Mouse (Mus musculus) neural tube, embryonic 11.5 days (tissue): ENCODE measurements around the gene C530008M17Rik. TPM values are rescaled to one million over a fixed set of nuclear protein-coding genes. Genes with fewer than 3 reads are reported as not detected.

Experiments used
- ATAC-seq: fragments of 200-750 bp; cut with Nextera tagmentation; 2 replicates; pipeline ENCODE4 v1.8.0; 2017; ENCODE audit warnings: moderate number of reproducible peaks, mild to moderate bottlenecking, moderate TSS enrichment, moderate library complexity; ENCODE audit not compliant: insufficient read depth, low FRiP score, low TSS enrichment
- DNase-seq: peaks from one replicate; pipeline ENCODE4 v3.0.0-alpha.2; 2015; ENCODE audit warnings: low spot score
- H3K27ac ChIP-seq: fragments of 300-500 bp; sonication (generic); 2 replicates; pipeline ENCODE4 v1.5.1; 2014; ENCODE audit warnings: low read depth, mild to moderate bottlenecking, low read length
- H3K27me3 ChIP-seq: fragments of 300-500 bp; sonication (generic); 2 replicates; pipeline ENCODE4 v1.6.1; 2014; ENCODE audit warnings: mild to moderate bottlenecking, low read length, mixed read lengths; ENCODE audit not compliant: control insufficient read depth, insufficient read depth
- H3K36me3 ChIP-seq: fragments of 300-500 bp; sonication (generic); 2 replicates; pipeline ENCODE4 v1.6.1; 2014; ENCODE audit warnings: mild to moderate bottlenecking, low read length, moderate library complexity, mixed read lengths; ENCODE audit not compliant: control insufficient read depth, insufficient read depth
- H3K4me1 ChIP-seq: fragments of 300-500 bp; sonication (generic); 2 replicates; pipeline ENCODE4 v1.6.1; 2014; ENCODE audit warnings: low read length, mixed read lengths; ENCODE audit not compliant: control insufficient read depth, insufficient read depth
- H3K4me2 ChIP-seq: fragments of 300-500 bp; sonication (generic); 2 replicates; pipeline ENCODE4 v1.6.1; 2014; ENCODE audit warnings: low read depth, mild to moderate bottlenecking, moderate library complexity
- H3K4me3 ChIP-seq: fragments of 300-500 bp; sonication (generic); 2 replicates; pipeline ENCODE4 v1.5.1; 2014; ENCODE audit warnings: low read depth, low read length
- H3K9ac ChIP-seq: fragments of 300-500 bp; sonication (generic); 2 replicates; pipeline ENCODE4 v1.6.1; 2014; ENCODE audit warnings: mild to moderate bottlenecking, low read length
- H3K9me3 ChIP-seq: fragments of 300-500 bp; sonication (generic); 2 replicates; pipeline ENCODE4 v1.6.1; 2016; ENCODE audit warnings: low read length; ENCODE audit not compliant: control insufficient read depth
- WGBS: fragments of 180-500 bp; shearing (Covaris S2); extraction: QIAGEN DNeasy Blood & Tissue Kit; methylation state at CpG from one replicate; pipeline ENCODE4 v1.1.7; 2014; 5-methylcytosine and 5-hydroxymethylcytosine counted together
- polyA plus RNA-seq: library from polyadenylated mRNA; unstranded; fragments of >200 nt; fragmentation: Nextera tagmentation; extraction: Ambion mirVana; gene quantifications from 2 replicates; pipeline ENCODE4 v1.2.1, GENCODE M21; 2014

Gene C530008M17Rik
- polyA plus RNA-seq, 1 experiment from 2014 or later, result 38.6 TPM

GRCm38 (mm10) chr5:76688643-76689042 lies 32.3 kb downstream of the C530008M17Rik start:
- Histone ChIP-seq H3K9me3 (no peaks in the 10 kb centered on the region), H3K36me3 (no peaks in the 10 kb centered on the region), H3K27ac (no peak overlapping the region), H3K4me3 (no peak overlapping the region), H3K27me3 (no peaks in the 10 kb centered on the region), H3K4me2 (no peak overlapping the region), H3K9ac (no peak overlapping the region), H3K4me1 (peaks cover under 1% of the 10 kb centered on the region; the same call in 1 of the 2 replicates)
- 86% methylated on average over 6 of the region's 6 CpGs for WGBS
- DNase-seq (no peak), ATAC-seq (no peak)

GRCm38 (mm10) chr5:76690177-76690593 lies 33.9 kb downstream of the C530008M17Rik start:
- H3K27ac ChIP-seq, result no peak overlapping the region
- H3K9ac ChIP-seq, result no peak overlapping the region
- H3K9me3 ChIP-seq, result no peaks in the 10 kb centered on the region; the same call in 1 of the 2 replicates
- 85% methylated on average over 5 of the region's 5 CpGs for WGBS
- no peak overlapping the region for H3K4me3 ChIP-seq
- no peak for ATAC-seq
- H3K36me3 ChIP-seq, result no peaks in the 10 kb centered on the region
- no peaks in the 10 kb centered on the region for H3K4me1 ChIP-seq
- DNase-seq, result no peak
- H3K27me3 ChIP-seq, result no peaks in the 10 kb centered on the region
- no peak overlapping the region for H3K4me2 ChIP-seq

DNA sequence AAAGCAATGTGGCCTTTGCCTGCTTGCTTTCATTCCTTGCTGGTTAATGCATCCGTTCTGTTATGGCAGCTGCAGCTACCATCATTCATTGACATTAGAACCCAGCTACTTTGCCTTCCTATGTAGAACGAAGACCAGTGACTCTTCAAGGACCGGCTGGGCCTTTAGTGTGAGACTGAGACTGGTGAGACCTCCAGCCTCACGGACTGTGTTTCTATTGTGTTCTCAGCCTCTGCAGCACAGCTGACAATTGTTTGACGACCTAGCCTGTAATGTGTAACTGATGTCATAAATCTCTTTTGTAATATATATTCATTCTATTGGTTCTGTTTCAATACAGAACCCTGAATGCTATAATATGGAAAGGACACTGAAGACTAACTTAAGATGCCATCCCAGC lies 34.9 kb downstream of the C530008M17Rik start:
- WGBS, result 70% methylated on average over 5 of the region's 5 CpGs
- H3K4me3 ChIP-seq, result no peak overlapping the region
- ATAC-seq, result no peak

DNA sequence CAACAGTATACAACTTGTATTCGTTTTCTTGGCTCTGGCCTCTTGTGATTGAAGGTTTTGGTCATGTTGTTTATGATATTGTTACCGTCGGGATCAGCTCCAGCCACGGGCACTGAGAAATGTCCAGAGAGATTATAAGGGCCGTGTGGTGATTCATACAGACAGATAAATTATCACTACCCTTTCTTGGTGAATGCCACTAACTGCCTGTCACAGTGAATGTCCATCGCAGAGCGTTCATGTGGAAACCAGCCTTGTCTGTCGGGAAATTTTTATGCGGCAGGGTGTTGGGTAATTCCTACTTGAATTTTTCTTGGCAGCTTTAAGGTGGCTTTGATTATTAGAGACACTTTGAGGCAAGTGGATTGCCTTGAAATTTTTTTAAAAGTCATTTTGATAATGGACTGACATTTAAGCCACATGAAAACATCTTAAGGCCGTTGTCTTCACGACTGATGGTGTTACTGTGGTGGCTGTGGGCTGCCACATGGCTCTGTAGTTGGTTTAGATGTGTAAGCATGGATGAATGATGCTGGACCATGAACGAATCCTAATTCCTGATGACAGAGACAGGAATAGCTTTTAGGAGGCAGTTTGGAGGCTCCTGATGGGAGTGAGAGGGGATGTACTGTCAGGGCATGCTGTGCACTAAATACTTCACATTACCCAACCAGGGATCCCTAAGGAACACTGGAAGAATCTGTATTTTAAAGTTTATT lies 35.6 kb downstream of the C530008M17Rik start:
- H3K9ac ChIP-seq, result no peak overlapping the region
- DNase-seq (no peak), ATAC-seq (no peak)
- H3K36me3 ChIP-seq, result no peaks in the 10 kb centered on the region
- no peaks in the 10 kb centered on the region for H3K27me3 ChIP-seq
- no peak overlapping the region for H3K27ac ChIP-seq
- no peak overlapping the region for H3K4me3 ChIP-seq
- H3K4me2 ChIP-seq, result no peak overlapping the region
- no peaks in the 10 kb centered on the region for H3K4me1 ChIP-seq
- no peaks in the 10 kb centered on the region; the same call in 1 of the 2 replicates for H3K9me3 ChIP-seq
- WGBS, result 76% methylated on average over 12 of the region's 12 CpGs

More for the DNA sequence above, 34.9 kb downstream of the C530008M17Rik start:
- H3K27me3 ChIP-seq, result no peaks in the 10 kb centered on the region
- no peak overlapping the region for H3K9ac ChIP-seq
- H3K4me1 ChIP-seq, result no peaks in the 10 kb centered on the region
- no peak overlapping the region for H3K4me2 ChIP-seq
- H3K36me3 ChIP-seq, result no peaks in the 10 kb centered on the region
- H3K27ac ChIP-seq, result no peak overlapping the region
- DNase-seq, result no peak
- H3K9me3 ChIP-seq, result no peaks in the 10 kb centered on the region; the same call in 1 of the 2 replicates

GRCm38 (mm10) chr5:76697536-76697935 lies 41.2 kb downstream of the C530008M17Rik start:
- ATAC-seq (no peak), DNase-seq (no peak)
- Histone ChIP-seq H3K4me3 (no peak overlapping the region), H3K36me3 (no peaks in the 10 kb centered on the region), H3K4me2 (no peak overlapping the region), H3K4me1 (peaks cover 7% of the 10 kb centered on the region; the same call in 1 of the 2 replicates), H3K27me3 (no peaks in the 10 kb centered on the region), H3K9me3 (no peaks in the 10 kb centered on the region; the same call in 1 of the 2 replicates), H3K27ac (no peak overlapping the region), H3K9ac (no peak overlapping the region)
- WGBS, result 74% methylated on average over 7 of the region's 7 CpGs

DNA sequence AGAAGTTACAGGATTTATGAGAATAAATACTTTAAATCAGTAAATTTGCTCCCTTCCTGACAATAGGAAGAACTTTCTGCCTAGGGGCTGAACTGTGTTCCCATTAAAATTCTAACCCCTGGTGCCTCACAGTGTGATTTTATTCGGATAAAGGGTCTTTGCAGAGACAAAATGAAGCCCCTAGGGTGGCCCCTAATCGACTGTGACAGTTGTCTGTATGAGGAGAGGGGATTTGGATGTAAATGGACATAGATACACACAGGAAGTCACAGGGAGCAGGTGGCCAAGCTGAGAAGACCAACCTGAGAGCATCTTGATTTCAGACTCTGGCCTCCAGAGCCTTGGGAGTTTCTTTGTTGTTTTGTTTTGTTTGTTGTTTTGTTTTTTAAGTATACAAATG lies 41.9 kb downstream of the C530008M17Rik start:
- ATAC-seq (no peak), DNase-seq (peak; percentile 23)
- H3K27me3 ChIP-seq, result no peaks in the 10 kb centered on the region
- peaks cover 7% of the 10 kb centered on the region; the same call in 1 of the 2 replicates for H3K4me1 ChIP-seq
- no peak overlapping the region for H3K9ac ChIP-seq
- no peak overlapping the region for H3K27ac ChIP-seq
- H3K36me3 ChIP-seq, result no peaks in the 10 kb centered on the region
- H3K9me3 ChIP-seq, result no peaks in the 10 kb centered on the region; the same call in 1 of the 2 replicates
- 33% methylated on average over 2 of the region's 2 CpGs for WGBS
- H3K4me2 ChIP-seq, result no peak overlapping the region
- no peak overlapping the region for H3K4me3 ChIP-seq

- DNase-seq (no peak), ATAC-seq (no peak)
- no peak overlapping the region for H3K4me2 ChIP-seq
- H3K9ac ChIP-seq, result no peak overlapping the region
- 71% methylated on average over 13 of the region's 13 CpGs for WGBS
- H3K4me1 ChIP-seq, result peaks cover 7% of the 10 kb centered on the region
- no peaks in the 10 kb centered on the region for H3K9me3 ChIP-seq
- H3K36me3 ChIP-seq, result no peaks in the 10 kb centered on the region
- H3K27ac ChIP-seq, result no peak overlapping the region
- no peaks in the 10 kb centered on the region for H3K27me3 ChIP-seq
- no peak overlapping the region for H3K4me3 ChIP-seq
Measured at GRCm38 (mm10) chr5:76701127-76701853, 45.0 kb downstream of the C530008M17Rik start.

DNA sequence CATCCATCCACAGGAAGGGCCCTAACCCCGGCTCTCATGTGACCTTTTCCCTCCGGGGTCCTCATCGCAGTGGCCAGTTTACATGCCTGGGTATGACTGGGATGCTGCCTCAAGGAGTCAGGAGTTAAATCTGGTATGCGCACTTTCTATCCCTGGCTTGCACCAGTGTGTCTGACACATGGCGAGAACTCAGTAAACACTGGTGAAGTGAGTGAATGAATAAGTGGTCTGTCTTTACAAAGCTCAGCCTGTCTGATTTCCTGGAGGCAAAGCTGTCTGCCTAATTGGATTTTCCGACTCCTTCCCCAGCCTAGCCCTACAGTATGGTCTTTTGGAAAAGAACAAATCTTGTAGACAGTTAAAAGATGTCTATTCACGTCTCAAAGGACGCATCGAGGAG lies 45.8 kb downstream of the C530008M17Rik start:
- DNase-seq, result no peak
- H3K27me3 ChIP-seq, result no peaks in the 10 kb centered on the region
- peaks cover 7% of the 10 kb centered on the region for H3K4me1 ChIP-seq
- no peak for ATAC-seq
- no peaks in the 10 kb centered on the region for H3K36me3 ChIP-seq
- H3K4me2 ChIP-seq, result no peak overlapping the region
- H3K9ac ChIP-seq, result no peak overlapping the region
- H3K9me3 ChIP-seq, result no peaks in the 10 kb centered on the region
- H3K4me3 ChIP-seq, result no peak overlapping the region
- H3K27ac ChIP-seq, result no peak overlapping the region
- 62% methylated on average over 9 of the region's 9 CpGs for WGBS
